Mouse (Mus musculus) cerebellum, adult 2 months (tissue): ENCODE results near the gene Cpeb2.

Experiments used
- CTCF ChIP-seq: fragments of 200-500 bp; IDR thresholded peaks from 2 replicates; pipeline ENCODE4 v1.5.1; 2011; ENCODE audit warnings: low read depth, mild to moderate bottlenecking, control low read depth, low read length, moderate library complexity, borderline replicate concordance; ENCODE audit not compliant: insufficient read depth
- POLR2A ChIP-seq: fragments of 200-500 bp; IDR thresholded peaks from 2 replicates; pipeline ENCODE4 v1.6.1; 2011; ENCODE audit warnings: low read length, control low read depth, borderline replicate concordance; ENCODE audit not compliant: insufficient read depth

- TF ChIP-seq CTCF (no peak), POLR2A (no peak)
Measured at GRCm38 (mm10) chr5:43227607-43228006, 5.4 kb upstream of the Cpeb2 start.
